11 mouse cellular contexts compared by ENCODE assay signal in the genomic region with DNA sequence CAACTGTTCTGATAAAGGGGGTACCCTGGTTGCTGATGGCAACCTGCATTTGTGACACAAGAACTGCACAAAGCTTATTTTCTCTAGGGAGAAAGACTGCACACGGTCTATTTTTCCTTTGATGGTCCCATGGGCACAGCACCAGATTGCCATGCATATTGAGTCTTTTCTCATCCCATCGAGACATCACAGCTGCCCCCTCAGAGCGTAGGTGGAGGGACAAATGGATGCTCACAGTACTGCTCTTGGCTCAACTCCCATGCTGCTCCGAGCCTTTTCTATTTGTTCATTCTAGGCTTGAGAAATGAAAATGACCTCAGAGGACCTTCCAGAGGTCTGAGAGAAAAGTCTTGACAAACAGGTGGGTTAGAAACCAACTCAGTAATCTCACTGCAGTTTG.
DNase-seq lines count a peak whose midpoint lies in the region; TF ChIP-seq lines count a peak whose summit lies in the region.
"Had no signal": no experiment of that assay in that cellular context is flagged by ENCODE, and none has a peak within 500 bp of the region (broad histone marks: within the 10 kb centered on the region; RNA-seq: fewer than 3 reads in every experiment).

No protein-coding gene starts in this region.

- H3K27ac ChIP-seq in left cerebral cortex, adult 2 months, result peak overlapping the region; percentile 65
- H3K27ac ChIP-seq: limb, embryonic 15.5 days; lung, embryonic 15.5 days had no signal

- peak; percentile 9 to 20 for DNase-seq in cerebellum, adult 18-20 months
- DNase-seq in cerebellum, adult 8-10 months, result no peak
- peak; percentile 84 for DNase-seq in layer of hippocampus, adult 11-12 months (ENCODE audit: low spot score)
- DNase-seq in left cerebral cortex, adult 2 months (ENCODE audit: extremely low spot score in 1 of 2, low spot score in 2 of 2), result peak; percentile 37 to 69
- DNase-seq in right cerebral cortex, postnatal 36 days (ENCODE audit: low spot score in 2 of 2), result peak; percentile 76 to 89
- DNase-seq in T-cell, adult 2 months (ENCODE audit: low spot score), result no peak
- no peak for DNase-seq in kidney, postnatal 14 days
- no peak for DNase-seq in thymus, adult 18-20 months
- DNase-seq: gastrocnemius, postnatal 14 days had no signal

- intact Hi-C loops in left cerebral cortex, adult 2 months (cut with DNase I), result loop anchor here (5.0 kb wide), 2 partner anchors 55 to 150 kb away; no protein-coding TSS in a partner anchor

- no peak overlapping the region for H3K4me3 ChIP-seq in left cerebral cortex, adult 2 months
- H3K4me3 ChIP-seq: limb, embryonic 15.5 days; lung, embryonic 15.5 days had no signal

- no peak for TF ChIP-seq CTCF in left cerebral cortex, adult 2 months (IDR thresholded peaks at IDR 0.05)

Comparison
In these comparisons a context has a peak if more than half of its experiments do, and no peak if none do; other contexts are left out.
1. DNase-seq: peak in cerebellum, adult 18-20 months (2 of 2), layer of hippocampus, adult 11-12 months (single experiment), left cerebral cortex, adult 2 months (2 of 2) and right cerebral cortex, postnatal 36 days (2 of 2); none in cerebellum, adult 8-10 months (single experiment), T-cell, adult 2 months (single experiment), kidney, postnatal 14 days (single experiment) and thymus, adult 18-20 months (0 of 2).